24 mouse cellular contexts compared by ENCODE assay signal in the genomic region with DNA sequence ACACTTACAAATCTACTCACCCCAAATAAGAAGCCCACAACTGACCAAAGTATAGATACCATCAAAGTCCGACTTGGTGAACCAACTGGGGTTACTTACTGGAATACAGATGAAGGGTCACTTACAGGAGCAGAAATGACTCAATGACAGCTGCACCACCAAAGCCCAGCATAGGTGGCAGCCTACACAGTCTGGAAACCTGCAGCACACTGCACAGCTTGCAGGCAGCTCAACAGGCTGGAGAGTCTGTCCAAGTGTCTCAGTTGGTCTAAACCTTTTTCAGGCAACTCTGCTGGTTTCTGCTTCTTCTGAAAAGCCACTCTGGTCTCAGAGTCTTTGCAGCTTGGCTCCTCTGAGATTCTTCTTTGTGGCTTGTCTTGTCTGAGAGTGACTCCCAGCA. TPM values are rescaled to one million over a fixed set of nuclear protein-coding genes. Genes with fewer than 3 reads are reported as not detected.
DNase-seq lines count a peak whose midpoint lies in the region; ATAC-seq and TF ChIP-seq lines count a peak whose summit lies in the region.
"Had no signal": no experiment of that assay in that cellular context is flagged by ENCODE, and none has a peak within 500 bp of the region (broad histone marks: within the 10 kb centered on the region; RNA-seq: fewer than 3 reads in every experiment).

No protein-coding gene starts in this region.

- peak; percentile 35 for TF ChIP-seq CTCF in intestine, postnatal 0 days (IDR thresholded peaks at IDR 0.05; ENCODE audit: low read depth)

- WGBS in intestine, postnatal 0 days, result 86% methylated on average over 1 of the region's 1 CpGs
- 89% methylated on average over 1 of the region's 1 CpGs for WGBS in intestine, embryonic 16.5 days
- WGBS in hindbrain, embryonic 16.5 days, result 91% methylated on average over 1 of the region's 1 CpGs

- no peaks in the 10 kb centered on the region for H3K4me1 ChIP-seq in intestine, postnatal 0 days (replicated peaks; ENCODE audit: control insufficient read depth, insufficient read depth, low read length)
- H3K4me1 ChIP-seq in intestine, embryonic 16.5 days (ENCODE audit: control insufficient read depth, insufficient read depth, low read length), result no peaks in the 10 kb centered on the region
- no peaks in the 10 kb centered on the region for H3K4me1 ChIP-seq in hindbrain, embryonic 16.5 days (ENCODE audit: control insufficient read depth, insufficient read depth, low read depth, low read length)
- H3K4me1 ChIP-seq: forebrain, embryonic 15.5 days; heart, embryonic 12.5 days; heart, embryonic 15.5 days; hindbrain, embryonic 10.5 days; hindbrain, embryonic 13.5 days had no signal

- no peaks in the 10 kb centered on the region for H3K36me3 ChIP-seq in intestine, postnatal 0 days (ENCODE audit: control insufficient read depth, insufficient read depth)
- H3K36me3 ChIP-seq in intestine, embryonic 16.5 days (ENCODE audit: control insufficient read depth, insufficient read depth, low read length), result no peaks in the 10 kb centered on the region
- H3K36me3 ChIP-seq in hindbrain, embryonic 16.5 days (ENCODE audit: control insufficient read depth, insufficient read depth, low read length), result no peaks in the 10 kb centered on the region
- H3K36me3 ChIP-seq: forebrain, embryonic 15.5 days; heart, embryonic 12.5 days; heart, embryonic 15.5 days; hindbrain, embryonic 10.5 days; hindbrain, embryonic 13.5 days had no signal

- peak; percentile 18 for DNase-seq in adipocyte (ENCODE audit: low spot score)
- DNase-seq in urinary bladder, adult 18-20 months (ENCODE audit: low spot score in 2 of 2), result no peak
- DNase-seq: adrenal gland, postnatal 14 days; cerebellum, adult 11-12 months; cerebellum, adult 8-10 months; cerebellum, postnatal 10 days; cerebellum, postnatal 36 days; gastrocnemius, postnatal 25 days; heart, adult 18-20 months; heart, postnatal 10 days; heart, postnatal 36 days; kidney, adult 11 months had no signal

- H3K9me3 ChIP-seq in intestine, postnatal 0 days (ENCODE audit: control insufficient read depth), result no peaks in the 10 kb centered on the region; the same call in 1 of the 2 replicates
- no peaks in the 10 kb centered on the region for H3K9me3 ChIP-seq in intestine, embryonic 16.5 days (ENCODE audit: control insufficient read depth, low read length)
- no peaks in the 10 kb centered on the region for H3K9me3 ChIP-seq in hindbrain, embryonic 16.5 days (ENCODE audit: control insufficient read depth, low read length)
- H3K9me3 ChIP-seq: forebrain, embryonic 15.5 days; heart, embryonic 15.5 days; hindbrain, embryonic 10.5 days; hindbrain, embryonic 13.5 days had no signal

- H3K27me3 ChIP-seq in intestine, postnatal 0 days (replicated peaks; ENCODE audit: control insufficient read depth, insufficient read depth, low read length), result no peaks in the 10 kb centered on the region
- no peaks in the 10 kb centered on the region for H3K27me3 ChIP-seq in intestine, embryonic 16.5 days (replicated peaks; ENCODE audit: control insufficient read depth, insufficient read depth, low read length)
- no peaks in the 10 kb centered on the region for H3K27me3 ChIP-seq in hindbrain, embryonic 16.5 days (replicated peaks; ENCODE audit: control insufficient read depth, insufficient read depth, low read length)
- H3K27me3 ChIP-seq: forebrain, embryonic 15.5 days; heart, embryonic 12.5 days; heart, embryonic 15.5 days; hindbrain, embryonic 13.5 days had no signal

- H3K9ac ChIP-seq in intestine, postnatal 0 days (ENCODE audit: low read depth, low read length), result no peak overlapping the region
- H3K9ac ChIP-seq in intestine, embryonic 16.5 days (ENCODE audit: low read depth, low read length), result no peak overlapping the region
- no peak overlapping the region for H3K9ac ChIP-seq in hindbrain, embryonic 16.5 days (ENCODE audit: low read depth, low read length)
- H3K9ac ChIP-seq: forebrain, embryonic 15.5 days; heart, embryonic 12.5 days; heart, embryonic 15.5 days; hindbrain, embryonic 13.5 days had no signal

- no peak overlapping the region for H3K4me2 ChIP-seq in intestine, postnatal 0 days (replicated peaks; ENCODE audit: low read depth)
- H3K4me2 ChIP-seq in intestine, embryonic 16.5 days (ENCODE audit: low read depth, low read length), result no peak overlapping the region
- no peak overlapping the region for H3K4me2 ChIP-seq in hindbrain, embryonic 16.5 days (ENCODE audit: low read length)
- H3K4me2 ChIP-seq: forebrain, embryonic 15.5 days; heart, embryonic 12.5 days; heart, embryonic 15.5 days; hindbrain, embryonic 13.5 days had no signal

- H3K27ac ChIP-seq in intestine, postnatal 0 days (ENCODE audit: low read depth, low read length), result no peak overlapping the region
- H3K27ac ChIP-seq in intestine, embryonic 16.5 days (ENCODE audit: low read length), result no peak overlapping the region
- no peak overlapping the region for H3K27ac ChIP-seq in hindbrain, embryonic 16.5 days (ENCODE audit: low read depth, low read length)
- H3K27ac ChIP-seq: forebrain, embryonic 15.5 days; heart, embryonic 15.5 days; hindbrain, embryonic 10.5 days; hindbrain, embryonic 13.5 days; hindbrain, postnatal 0 days had no signal

- no peak for ATAC-seq in intestine, postnatal 0 days
- no peak for ATAC-seq in intestine, embryonic 16.5 days
- ATAC-seq in common myeloid progenitor, adult 5-6 weeks (replicated peaks; ENCODE audit: low read depth, poor library complexity, severe bottlenecking), result 0 out of 2 replicates have a peak, but pooled peaks have one; percentile 15
- ATAC-seq in hindbrain, embryonic 16.5 days, result no peak
- ATAC-seq: activated CD4-positive, CD25-positive, alpha-beta regulatory T cell, adult 4 months; forebrain, embryonic 15.5 days; hindbrain, postnatal 0 days; inflammation-experienced regulatory T-cells, adult 6 months had no signal

- no peak overlapping the region for H3K4me3 ChIP-seq in intestine, postnatal 0 days (ENCODE audit: low read depth, low read length)
- H3K4me3 ChIP-seq in intestine, embryonic 16.5 days (ENCODE audit: low read length), result no peak overlapping the region
- no peak overlapping the region for H3K4me3 ChIP-seq in hindbrain, embryonic 16.5 days (ENCODE audit: low read length)
- H3K4me3 ChIP-seq: forebrain, embryonic 15.5 days; heart, embryonic 12.5 days; heart, embryonic 15.5 days; hindbrain, embryonic 10.5 days; hindbrain, embryonic 13.5 days had no signal

RNA-seq across cellular contexts. Expression of a gene that starts 12.7 kb away (rescaled TPM):
- polyA plus RNA-seq in intestine, postnatal 0 days (2015; fragmentation: Nextera tagmentation; extraction: Ambion mirVana), result 109 and 111 TPM in 2 replicates
- polyA plus RNA-seq in intestine, embryonic 16.5 days (2015; fragmentation: Nextera tagmentation; extraction: Ambion mirVana), result 113 and 120 TPM in 2 replicates
- 234 and 249 TPM in 2 replicates for total RNA-seq in common myeloid progenitor, adult 5-6 weeks (2017)
- 155 and 166 TPM in 2 replicates for polyA plus RNA-seq in hindbrain, embryonic 16.5 days (2015; fragmentation: Nextera tagmentation; extraction: Ambion mirVana)
